In genomic region chr5:112841850-112842249, GRCm38 (mm10) we compare ENCODE assay signal across 18 mouse cellular contexts.
"Had no signal": no experiment of that assay in that cellular context is flagged by ENCODE, and none has a peak within 500 bp of the region (broad histone marks: within the 10 kb centered on the region; RNA-seq: fewer than 3 reads in every experiment).

No protein-coding gene starts in this region.

- H3K4me1 ChIP-seq: limb, embryonic 13.5 days; liver, embryonic 12.5 days; liver, embryonic 15.5 days; lung, embryonic 15.5 days; megakaryocyte, embryonic 14.5 days had no signal

- DNase-seq: kidney, adult 2 months; kidney, postnatal 25 days; liver; lung, adult 18-20 months; lung, postnatal 10 days; lung, postnatal 36 days; thymus, adult 18-20 months; thymus, postnatal 36 days had no signal

- H3K36me3 ChIP-seq: limb, embryonic 10.5 days; limb, embryonic 13.5 days; liver, embryonic 12.5 days; liver, embryonic 15.5 days; lung, embryonic 15.5 days; midbrain, embryonic 12.5 days had no signal

- H3K9me3 ChIP-seq: limb, embryonic 10.5 days; limb, embryonic 13.5 days; liver, embryonic 12.5 days; liver, embryonic 15.5 days; lung, embryonic 15.5 days; megakaryocyte, embryonic 14.5 days; midbrain, embryonic 12.5 days had no signal

- ATAC-seq: intestine, postnatal 0 days; liver, embryonic 12.5 days had no signal

- H3K9ac ChIP-seq: limb, embryonic 13.5 days; liver, embryonic 12.5 days; liver, embryonic 15.5 days; lung, embryonic 15.5 days; midbrain, embryonic 12.5 days had no signal

- H3K27me3 ChIP-seq: liver, embryonic 15.5 days; lung, embryonic 15.5 days had no signal

- H3K27ac ChIP-seq: kidney, postnatal 0 days; limb, embryonic 10.5 days; limb, embryonic 13.5 days; liver, embryonic 12.5 days; liver, embryonic 15.5 days; lung, embryonic 15.5 days; midbrain, embryonic 12.5 days; stomach, postnatal 0 days had no signal

- H3K4me3 ChIP-seq: limb, embryonic 10.5 days; limb, embryonic 13.5 days; liver, embryonic 12.5 days; liver, embryonic 15.5 days; lung, embryonic 15.5 days; midbrain, embryonic 12.5 days had no signal

- H3K4me2 ChIP-seq: limb, embryonic 13.5 days; liver, embryonic 12.5 days; liver, embryonic 15.5 days; lung, embryonic 15.5 days; midbrain, embryonic 12.5 days had no signal
